Mouse (Mus musculus) kidney, embryonic 14.5 days (tissue): ENCODE results near the gene Ergic3. TPM values are rescaled to one million over a fixed set of nuclear protein-coding genes. Genes with fewer than 3 reads are reported as not detected.

Experiments used
- ATAC-seq: fragments of 200-750 bp; cut with Nextera tagmentation; 2 replicates; pipeline ENCODE4 v1.8.0; 2017; ENCODE audit warnings: moderate number of reproducible peaks, mild to moderate bottlenecking, moderate TSS enrichment, moderate library complexity; ENCODE audit not compliant: low FRiP score, low TSS enrichment
- H3K27ac ChIP-seq: fragments of 300-500 bp; sonication (generic); 2 replicates; pipeline ENCODE4 v1.5.1; 2014; ENCODE audit warnings: low read depth, mild to moderate bottlenecking, low read length, moderate library complexity, mixed read lengths
- H3K27me3 ChIP-seq: fragments of 300-500 bp; sonication (generic); 2 replicates; pipeline ENCODE4 v1.6.1; 2014; ENCODE audit warnings: mild to moderate bottlenecking, low read length; ENCODE audit not compliant: control insufficient read depth, insufficient read depth
- H3K36me3 ChIP-seq: fragments of 300-500 bp; sonication (generic); 2 replicates; pipeline ENCODE4 v1.6.1; 2014; ENCODE audit warnings: low read length, mixed read lengths; ENCODE audit not compliant: control insufficient read depth, insufficient read depth
- H3K4me1 ChIP-seq: fragments of 300-500 bp; sonication (generic); 2 replicates; pipeline ENCODE4 v1.6.1; 2014; ENCODE audit warnings: low read length, mixed read lengths; ENCODE audit not compliant: control insufficient read depth, insufficient read depth
- H3K4me2 ChIP-seq: fragments of 300-500 bp; sonication (generic); replicated peaks from 2 replicates; pipeline ENCODE4 v1.6.1; 2014; ENCODE audit warnings: low read depth, mild to moderate bottlenecking, low read length
- H3K4me3 ChIP-seq: fragments of 300-500 bp; sonication (generic); 2 replicates; pipeline ENCODE4 v1.5.1; 2014; ENCODE audit warnings: mild to moderate bottlenecking, low read length
- H3K9ac ChIP-seq: fragments of 300-500 bp; sonication (generic); 2 replicates; pipeline ENCODE4 v1.6.1; 2014; ENCODE audit warnings: low read depth, mild to moderate bottlenecking, low read length, moderate library complexity
- H3K9me3 ChIP-seq: fragments of 300-500 bp; sonication (generic); 2 replicates; pipeline ENCODE4 v1.6.1; 2016; ENCODE audit warnings: low read length; ENCODE audit not compliant: control insufficient read depth
- WGBS: fragments of 180-500 bp; shearing (Covaris S2); extraction: QIAGEN DNeasy Blood & Tissue Kit; methylation state at CpG from one replicate; pipeline ENCODE4 v1.1.7; 2014; 5-methylcytosine and 5-hydroxymethylcytosine counted together
- polyA plus RNA-seq: library from polyadenylated mRNA; unstranded; fragments of >200 nt; fragmentation: Nextera tagmentation; extraction: Ambion mirVana; gene quantifications from 2 replicates; pipeline ENCODE4 v1.2.1, GENCODE M21; 2014

Ergic3 gene
- polyA plus RNA-seq, 1 experiment from 2014 or later: 244 TPM

DNA sequence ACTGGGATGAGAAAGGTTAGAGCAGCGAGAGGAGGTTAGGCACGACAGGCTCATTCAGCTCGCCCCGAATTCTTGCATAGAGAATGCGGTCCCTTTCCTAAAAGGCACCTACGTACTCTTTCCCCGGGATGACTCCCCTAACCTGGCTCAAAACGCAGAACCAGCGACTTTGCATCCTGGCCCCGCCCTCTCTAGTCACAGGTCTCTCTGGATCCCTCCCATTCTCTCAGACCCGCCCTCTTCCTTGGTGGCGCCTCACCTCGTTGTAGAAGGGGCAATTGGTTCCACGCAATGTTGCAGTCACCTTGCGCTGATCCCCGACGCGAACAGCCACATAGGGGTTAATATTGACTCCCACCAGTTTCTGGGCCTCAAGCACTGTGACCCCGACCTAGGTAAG lies 40.1 kb downstream of the Ergic3 start:
- 6% methylated on average over 19 of the region's 19 CpGs for WGBS
- 0 out of 2 replicates have a peak, but pooled peaks have one; percentile 28 for ATAC-seq

DNA sequence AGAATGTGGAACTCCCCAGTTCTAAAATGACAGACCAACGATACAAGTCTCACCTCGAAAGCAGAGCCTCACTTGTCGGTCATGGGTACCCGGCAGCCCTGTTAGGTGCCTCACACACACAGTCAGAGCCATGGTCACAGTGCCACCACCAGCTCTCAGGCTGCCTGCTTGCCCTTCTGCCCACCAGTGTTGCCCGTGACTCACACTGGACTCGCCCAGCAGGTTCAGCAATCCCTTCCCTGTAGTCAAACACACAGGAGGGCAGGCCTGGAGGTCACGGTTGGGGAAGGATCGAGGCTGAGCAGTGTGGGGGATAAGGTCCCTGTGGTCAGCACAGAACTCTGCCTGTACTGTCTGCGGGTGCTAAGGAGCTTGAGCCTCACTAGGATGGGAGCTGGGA lies 45.0 kb downstream of the Ergic3 start, which contains the start of gene Fer1l4:
Gene Fer1l4, minus strand, starts transcription at position 132 of the 400 bp plus-strand sequence.
- Histone ChIP-seq H3K4me2 (no peak within 1 kb of the TSS), H3K27me3 (no peaks in the 10 kb centered on the region), H3K4me3 (no peak within 1 kb of the TSS), H3K9ac (no peak within 1 kb of the TSS), H3K36me3 (no peaks in the 10 kb centered on the region), H3K4me1 (no peaks in the 10 kb centered on the region), H3K27ac (no peak within 1 kb of the TSS), H3K9me3 (no peaks in the 10 kb centered on the region)
- WGBS: 76% methylated on average over 9 of the region's 9 CpGs
- ATAC-seq: no peak

More for the DNA sequence above, 40.1 kb downstream of the Ergic3 start:
- H3K36me3 ChIP-seq: no peaks in the 10 kb centered on the region
- no peaks in the 10 kb centered on the region for H3K9me3 ChIP-seq
- peak overlapping the region; percentile 19 for H3K4me3 ChIP-seq
- H3K27ac ChIP-seq: no peak overlapping the region
- peak overlapping the region; percentile 39 for H3K4me2 ChIP-seq
- no peak overlapping the region for H3K9ac ChIP-seq
- H3K27me3 ChIP-seq: no peaks in the 10 kb centered on the region
- no peaks in the 10 kb centered on the region for H3K4me1 ChIP-seq

DNA sequence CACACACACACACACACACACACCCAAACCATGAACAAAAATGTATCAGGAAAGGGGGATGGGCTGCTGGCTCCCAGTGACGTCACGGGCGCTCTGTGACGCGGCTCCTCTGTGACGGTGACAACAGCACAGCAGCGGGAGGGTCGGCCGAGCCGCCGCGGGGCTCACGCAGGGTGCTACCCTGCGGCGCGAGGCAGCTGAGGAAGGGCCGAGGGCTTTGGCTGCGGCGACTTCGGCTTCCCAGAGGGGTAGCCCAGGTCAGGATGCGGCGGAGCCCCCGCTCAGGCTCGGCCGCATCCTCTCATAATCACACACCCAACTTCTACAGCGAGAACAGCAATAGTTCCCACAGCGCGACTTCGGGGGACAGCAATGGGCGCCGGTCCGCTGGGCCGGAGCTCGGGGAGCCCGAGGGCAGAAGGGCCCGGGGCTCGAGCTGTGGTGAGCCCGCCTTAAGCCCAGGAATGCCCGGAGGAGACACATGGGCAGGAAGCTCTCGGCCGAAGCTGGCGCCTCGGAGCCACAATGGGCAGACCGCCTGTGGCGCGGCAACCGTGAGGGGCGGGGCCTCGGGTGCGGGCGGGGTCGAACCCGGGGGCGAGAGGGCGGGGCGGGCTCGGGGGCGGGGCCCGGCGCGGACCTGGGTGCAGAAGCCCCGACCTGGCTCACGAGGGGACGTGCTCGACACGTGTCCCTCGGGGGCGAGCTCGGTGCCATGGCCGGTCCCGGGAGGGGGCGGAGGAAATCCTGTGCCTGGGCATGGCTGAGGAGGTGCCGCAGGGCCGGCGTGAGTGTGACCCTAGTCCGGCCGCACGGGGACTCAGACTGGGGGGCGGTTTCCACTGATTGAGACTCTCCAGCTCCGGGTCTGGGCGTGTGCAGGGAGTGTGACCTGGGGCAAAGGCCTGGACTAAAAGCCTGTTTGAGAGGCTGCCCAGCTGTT lies 57.5 kb downstream of the Ergic3 start, which contains the start of gene Spag4:
Gene Spag4, plus strand, starts transcription at position 77 of the 943 bp plus-strand sequence.
- Histone ChIP-seq H3K9me3 (no peaks in the 10 kb centered on the region), H3K27ac (peak within 1 kb of the TSS; percentile 76; the same call in 1 of the 2 replicates), H3K36me3 (peaks cover 19% of the 10 kb centered on the region), H3K4me3 (peak within 1 kb of the TSS; percentile 78), H3K4me1 (no peaks in the 10 kb centered on the region), H3K27me3 (no peaks in the 10 kb centered on the region), H3K9ac (peak within 1 kb of the TSS; percentile 84), H3K4me2 (peak within 1 kb of the TSS; percentile 95)
- peak; percentile 82 for ATAC-seq
- 1% methylated on average over 81 of the region's 81 CpGs for WGBS

DNA sequence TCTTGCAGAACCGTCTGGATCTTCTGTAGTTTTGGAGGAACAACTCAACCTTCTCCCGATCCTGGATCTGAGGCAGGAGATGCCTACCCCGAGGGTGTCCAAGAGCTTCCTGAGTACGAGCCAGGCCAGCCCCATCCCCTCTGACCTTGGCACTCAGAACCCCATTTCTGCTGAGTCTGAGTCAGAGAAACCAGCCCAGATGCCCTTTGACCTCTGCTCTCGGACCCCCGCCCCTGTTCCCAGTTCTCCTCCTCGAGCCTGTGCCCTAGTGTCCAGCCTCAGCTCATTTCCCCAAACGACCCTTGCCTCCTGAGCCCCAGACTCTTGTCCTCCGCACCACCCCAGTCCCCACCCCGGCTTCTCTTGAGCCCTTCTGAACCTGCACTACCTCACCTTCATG lies 58.3 kb downstream of the Ergic3 start:
- peak overlapping the region; percentile 84; the same call in 1 of the 2 replicates for H3K9ac ChIP-seq
- H3K4me3 ChIP-seq: peak overlapping the region; percentile 78
- peak; percentile 26 for ATAC-seq
- no peaks in the 10 kb centered on the region for H3K9me3 ChIP-seq
- H3K27me3 ChIP-seq: no peaks in the 10 kb centered on the region
- H3K36me3 ChIP-seq: peaks cover 21% of the 10 kb centered on the region
- no peak overlapping the region for H3K27ac ChIP-seq
- no peaks in the 10 kb centered on the region for H3K4me1 ChIP-seq
- WGBS: 27% methylated on average over 10 of the region's 10 CpGs
- H3K4me2 ChIP-seq: peak overlapping the region; percentile 95

Other genes with a start within 250 kb of the Ergic3 start
- gene Mmp24, start 232.7 kb upstream of the Ergic3 start, polyA plus RNA-seq: not detected in 2 replicates
- gene BC029722, start 188.6 kb upstream of the Ergic3 start, polyA plus RNA-seq: 7.8 and 11.4 TPM in 2 replicates
- gene Eif6, start 181.1 kb upstream of the Ergic3 start, polyA plus RNA-seq: 187 and 202 TPM in 2 replicates
- 0.07 TPM in 1 of 2 replicates, not detected in the other for gene Fam83c, start 173.2 kb upstream of the Ergic3 start, polyA plus RNA-seq
- 56.3 and 66.3 TPM in 2 replicates for gene Uqcc1, start 77.7 kb upstream of the Ergic3 start, polyA plus RNA-seq
- not detected in 2 replicates for gene Gm15557, start 67.3 kb upstream of the Ergic3 start, polyA plus RNA-seq
- gene Gdf5, start 62.7 kb upstream of the Ergic3 start, polyA plus RNA-seq: 0.19 and 0.53 TPM in 2 replicates
- gene Cep250, start 51.6 kb upstream of the Ergic3 start, polyA plus RNA-seq: 14.1 and 24.4 TPM in 2 replicates
- gene 6430550D23Rik, start 68 bp upstream of the Ergic3 start, polyA plus RNA-seq: 1.2 and 1.7 TPM in 2 replicates
- 0.16 and 0.17 TPM in 2 replicates for gene Fer1l4, start 44.9 kb downstream of the Ergic3 start, polyA plus RNA-seq
- gene Spag4, start 57.1 kb downstream of the Ergic3 start, polyA plus RNA-seq: 2.3 and 3.1 TPM in 2 replicates
- gene Cpne1, start 103.9 kb downstream of the Ergic3 start, polyA plus RNA-seq: 39.6 and 57.5 TPM in 2 replicates
- 15.5 and 37.2 TPM in 2 replicates for gene Rbm12, start 103.9 kb downstream of the Ergic3 start, polyA plus RNA-seq
- 3.4 and 13.2 TPM in 2 replicates for gene Gm28036, start 119.0 kb downstream of the Ergic3 start, polyA plus RNA-seq
- gene Romo1, start 136.0 kb downstream of the Ergic3 start, polyA plus RNA-seq: 417 and 550 TPM in 2 replicates
- 40.8 and 44.6 TPM in 2 replicates for gene Nfs1, start 136.1 kb downstream of the Ergic3 start, polyA plus RNA-seq
- 683 and 751 TPM in 2 replicates for gene Rbm39, start 172.2 kb downstream of the Ergic3 start, polyA plus RNA-seq
- gene Phf20, start 188.4 kb downstream of the Ergic3 start, polyA plus RNA-seq: 68.8 and 71.7 TPM in 2 replicates